Mouse (Mus musculus) yolk sac, embryonic 10.5 days (tissue): ENCODE measurements around the gene Tmem211.
A peak's percentile ranks its signal among the peaks of the same experiment; 100 is the strongest.

Experiments
- DNase-seq: peaks from one replicate; pipeline ENCODE4 v3.0.0-alpha.2; 2017; ENCODE audit warnings: low spot score

Gene Tmem211

DNA sequence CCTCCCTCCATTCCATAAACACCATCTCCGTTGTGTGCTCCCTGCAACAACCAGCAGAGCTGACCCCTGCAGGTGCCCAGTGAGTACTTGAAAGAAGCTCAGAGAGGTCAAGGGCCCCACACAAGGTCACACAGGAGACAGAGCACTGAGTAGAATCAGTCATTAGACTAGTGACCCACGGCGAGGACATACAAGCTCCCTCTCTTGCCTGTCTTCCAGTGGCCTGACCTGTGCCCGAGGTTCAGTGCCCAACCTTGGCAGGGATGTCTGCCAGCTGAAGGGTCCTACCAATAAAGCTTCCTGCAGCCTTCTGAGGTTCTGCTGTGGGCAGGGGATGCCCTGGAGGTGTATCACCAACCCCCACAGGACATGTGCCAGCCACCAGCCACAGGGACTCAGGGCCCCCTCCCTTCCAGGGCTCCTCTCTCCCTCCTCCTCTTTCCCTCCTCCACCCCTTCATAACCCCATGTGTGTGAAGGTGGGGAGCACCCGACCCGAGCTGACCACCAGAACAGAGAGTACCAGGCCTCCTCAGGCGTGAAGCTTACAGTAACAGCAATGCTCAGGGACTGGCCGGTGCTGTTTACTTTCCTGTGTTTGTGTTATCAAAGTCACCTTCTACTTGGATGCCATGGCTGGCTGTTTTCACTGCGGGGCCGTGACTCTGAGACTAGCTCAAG is 14.4 kb upstream of the Tmem211 start:
- DNase-seq = no peak

DNA sequence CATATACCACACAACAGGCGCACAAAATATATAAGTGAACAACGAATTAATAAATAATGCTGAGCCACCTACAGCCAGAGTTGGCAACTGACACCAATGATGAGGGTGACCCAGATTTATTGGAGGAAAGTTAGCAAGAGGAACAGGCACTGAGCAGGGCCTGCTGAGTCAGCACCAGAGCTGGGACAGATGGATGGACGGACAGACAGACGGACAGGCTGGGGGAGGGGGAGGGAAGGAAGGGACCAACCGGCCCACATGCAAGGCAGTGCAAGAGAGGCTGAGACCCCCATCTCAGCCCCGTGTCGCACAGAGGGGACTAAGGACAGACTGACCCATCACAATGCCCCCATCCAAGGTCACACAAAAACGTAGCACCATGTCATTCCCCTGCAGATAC is 12.7 kb upstream of the Tmem211 start:
- no peak for DNase-seq

DNA sequence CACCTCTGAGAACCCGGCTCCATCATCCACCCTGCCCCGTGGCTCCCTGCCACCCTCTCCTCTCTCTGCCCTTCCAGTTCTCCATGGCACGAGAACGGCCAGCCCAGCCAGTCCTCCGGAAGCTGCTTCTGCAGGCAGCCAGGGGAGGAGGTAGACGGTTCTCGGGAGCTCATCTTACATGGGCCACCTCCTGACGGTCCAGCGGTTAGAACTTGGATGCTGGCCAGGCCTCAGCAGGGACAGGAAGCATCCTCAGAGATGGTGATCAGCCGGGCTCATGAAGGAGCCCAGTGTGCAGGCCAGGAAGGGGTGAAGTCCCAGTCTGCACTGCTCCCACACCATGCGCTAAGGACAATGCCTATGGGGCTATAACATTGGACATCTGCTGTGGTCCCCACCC is 12.3 kb upstream of the Tmem211 start:
- DNase-seq = no peak

DNA sequence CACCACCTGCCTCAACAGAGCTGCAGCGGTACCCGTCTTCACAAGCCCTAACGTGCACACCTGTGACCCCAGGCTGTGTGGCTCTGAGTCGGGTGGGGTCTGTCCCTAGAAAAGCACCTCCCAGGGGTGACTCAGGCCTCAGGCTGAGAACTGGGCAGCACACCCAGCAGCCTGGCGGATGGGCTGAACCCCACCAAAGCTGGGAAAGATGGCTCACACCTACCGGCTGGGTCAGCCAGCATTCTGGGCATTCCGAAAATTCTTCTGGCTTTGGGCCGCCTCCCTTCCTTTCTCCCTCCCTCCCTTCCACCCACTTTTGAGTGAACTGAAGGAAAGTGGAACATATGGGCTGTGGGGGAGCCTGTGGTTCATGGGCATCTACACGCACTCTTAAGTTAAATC is 11.1 kb upstream of the Tmem211 start:
- DNase-seq = peak; percentile 11

DNA sequence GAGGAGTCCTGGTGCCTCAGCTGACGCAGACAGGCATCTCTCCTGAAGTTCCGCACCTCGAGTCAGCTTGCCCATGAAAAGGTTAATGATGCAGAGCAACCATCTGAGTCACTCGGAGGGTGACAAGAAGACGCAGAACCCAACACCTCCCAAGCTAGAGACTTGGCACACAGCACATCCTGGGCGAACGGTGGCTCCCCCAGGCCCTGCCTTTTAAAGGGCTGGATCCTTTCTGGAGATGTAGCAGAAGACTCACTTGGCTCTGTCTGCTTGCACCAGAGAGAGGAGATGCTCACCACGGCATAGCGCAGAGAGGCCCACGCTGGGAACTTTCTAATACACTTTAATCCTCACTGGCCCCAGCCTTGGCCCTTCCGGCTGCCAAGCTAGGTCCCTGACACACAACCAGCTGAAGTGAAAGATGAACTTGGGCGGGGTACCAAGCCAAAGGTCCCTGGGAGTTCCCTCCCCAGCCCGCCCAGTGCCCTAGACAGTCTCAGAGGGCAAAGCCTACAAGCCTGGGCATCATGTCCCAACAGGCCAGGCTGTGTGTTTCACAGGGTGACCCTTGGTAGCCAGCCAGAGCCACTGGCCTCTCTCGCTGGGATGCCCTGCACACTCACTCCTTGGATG is 10.3 kb upstream of the Tmem211 start:
- no peak for DNase-seq

DNA sequence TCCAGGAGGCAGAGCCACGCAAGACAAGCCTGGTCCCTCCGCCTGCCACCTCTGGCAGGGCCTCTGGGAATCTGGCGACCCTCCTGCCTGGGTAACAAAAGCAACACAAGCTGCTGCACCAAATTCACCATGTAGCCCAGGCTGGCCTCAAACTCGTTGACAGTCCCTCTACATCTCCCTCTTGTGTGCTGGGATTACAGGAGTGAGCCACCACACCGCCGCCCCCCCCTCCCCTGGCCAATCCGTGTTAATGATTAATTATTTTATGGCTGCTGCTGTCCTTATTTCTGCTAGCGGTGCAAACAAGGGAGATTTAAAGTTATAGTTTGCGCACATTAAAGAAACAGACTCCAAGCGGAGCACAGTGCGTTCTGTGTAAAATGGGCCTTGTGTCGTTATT is 9.6 kb upstream of the Tmem211 start:
- DNase-seq = peak; percentile 81

DNA sequence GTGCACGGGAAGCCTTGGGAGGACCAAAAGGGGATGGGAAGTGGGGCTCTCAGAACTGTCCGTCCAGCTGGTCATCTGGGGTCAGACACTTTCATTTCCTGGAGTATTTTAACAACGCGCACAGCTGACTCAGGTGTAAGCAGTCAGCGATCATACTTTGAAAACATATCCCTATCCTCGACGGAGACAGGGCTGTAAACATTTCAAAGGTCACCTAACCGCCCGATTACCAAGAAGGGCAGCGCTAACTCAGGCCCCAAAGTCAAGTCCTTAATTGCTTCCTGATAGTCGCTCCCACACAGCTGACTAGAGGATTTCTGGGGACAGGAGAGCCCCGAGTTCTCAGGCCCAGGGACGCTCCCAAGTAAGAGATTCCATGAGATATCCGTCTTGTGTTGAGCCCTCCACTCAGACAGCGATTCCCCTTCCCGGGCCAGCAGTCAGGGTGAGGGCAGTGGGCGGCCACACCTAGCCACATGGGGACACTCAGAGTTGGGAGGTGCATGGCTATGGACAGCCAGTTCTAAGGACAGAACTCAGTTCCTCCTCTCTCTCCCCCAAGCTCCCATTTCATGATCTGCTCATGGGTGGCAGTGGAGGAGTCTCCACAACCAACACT is 8.0 kb upstream of the Tmem211 start:
- peak; percentile 68 for DNase-seq

DNA sequence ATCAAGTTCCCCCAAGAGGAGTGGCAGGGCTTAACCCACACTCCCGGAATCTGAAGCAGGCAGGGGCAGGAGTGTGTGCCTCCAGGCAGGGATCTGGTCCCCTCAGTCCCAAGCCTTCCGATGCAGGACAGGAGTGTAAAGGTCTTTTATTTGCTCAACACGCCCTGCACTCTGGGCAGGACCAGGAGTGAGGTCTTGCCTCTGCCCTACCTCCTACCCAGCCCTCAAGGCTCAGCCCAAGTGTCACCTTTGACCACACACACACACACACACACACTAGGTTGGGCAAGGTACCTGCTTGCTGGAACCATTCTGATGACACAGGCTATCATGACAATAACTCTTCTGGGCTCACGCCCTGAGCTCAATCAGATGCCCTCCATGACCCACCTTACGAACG is 7.3 kb upstream of the Tmem211 start:
- peak; percentile 67 for DNase-seq

DNA sequence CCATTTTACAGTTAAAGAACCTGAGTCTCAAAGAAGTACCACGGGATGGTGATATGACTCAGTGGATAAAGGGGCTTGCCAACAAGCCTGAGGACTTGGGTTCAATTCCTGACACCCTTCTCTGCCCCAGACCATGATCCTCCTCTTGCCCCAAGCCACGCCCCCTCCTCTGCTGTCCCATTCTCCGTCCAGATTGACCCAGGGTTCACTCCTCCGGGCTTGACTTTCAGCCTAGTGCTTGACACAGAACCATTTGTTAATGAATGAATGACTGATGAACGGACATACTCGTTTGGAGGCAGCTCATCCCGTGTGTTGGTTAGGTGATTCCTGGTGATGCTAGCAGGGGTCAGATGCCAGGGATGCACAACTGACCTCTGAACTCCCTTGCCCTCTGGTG is 6.8 kb upstream of the Tmem211 start:
- DNase-seq = peak; percentile 61

DNA sequence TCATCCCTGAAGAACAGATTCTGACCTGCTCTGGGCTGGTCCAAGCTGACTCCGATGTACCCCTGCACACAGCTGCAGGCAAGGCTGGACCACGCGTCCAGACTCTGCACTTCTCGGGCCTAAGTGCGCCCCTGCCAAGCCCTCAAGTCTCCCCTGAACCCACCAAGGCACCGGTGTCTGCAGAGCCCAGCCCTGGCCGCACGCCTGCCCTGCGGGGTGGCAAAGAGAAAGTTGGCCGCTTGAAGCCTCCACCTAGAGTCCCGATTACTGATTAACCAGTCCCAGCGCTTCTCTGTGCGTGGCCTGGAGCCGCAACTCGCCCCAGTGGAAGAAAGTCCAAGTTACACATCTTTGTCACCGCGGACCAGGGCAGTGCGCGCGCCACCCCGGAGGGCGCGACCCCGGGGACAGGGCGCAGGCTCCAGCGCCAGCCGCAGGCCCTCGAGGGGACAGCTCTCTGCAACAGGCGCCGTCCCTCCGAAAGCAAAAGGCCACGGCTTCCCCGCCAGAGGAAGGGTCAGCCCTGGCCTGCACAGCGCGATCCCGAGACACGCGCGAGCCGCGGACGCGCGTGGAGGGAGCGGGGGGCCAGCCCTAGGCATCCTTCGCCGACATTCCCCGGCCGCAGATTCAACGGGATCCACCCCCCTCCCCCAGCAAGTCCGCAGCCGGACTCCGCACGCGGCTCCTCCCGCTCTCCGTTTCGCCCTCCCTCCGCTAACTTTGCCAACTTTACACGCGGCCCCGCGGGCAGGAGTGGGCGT is 6.1 kb upstream of the Tmem211 start:
- DNase-seq = peak; percentile 87

DNA sequence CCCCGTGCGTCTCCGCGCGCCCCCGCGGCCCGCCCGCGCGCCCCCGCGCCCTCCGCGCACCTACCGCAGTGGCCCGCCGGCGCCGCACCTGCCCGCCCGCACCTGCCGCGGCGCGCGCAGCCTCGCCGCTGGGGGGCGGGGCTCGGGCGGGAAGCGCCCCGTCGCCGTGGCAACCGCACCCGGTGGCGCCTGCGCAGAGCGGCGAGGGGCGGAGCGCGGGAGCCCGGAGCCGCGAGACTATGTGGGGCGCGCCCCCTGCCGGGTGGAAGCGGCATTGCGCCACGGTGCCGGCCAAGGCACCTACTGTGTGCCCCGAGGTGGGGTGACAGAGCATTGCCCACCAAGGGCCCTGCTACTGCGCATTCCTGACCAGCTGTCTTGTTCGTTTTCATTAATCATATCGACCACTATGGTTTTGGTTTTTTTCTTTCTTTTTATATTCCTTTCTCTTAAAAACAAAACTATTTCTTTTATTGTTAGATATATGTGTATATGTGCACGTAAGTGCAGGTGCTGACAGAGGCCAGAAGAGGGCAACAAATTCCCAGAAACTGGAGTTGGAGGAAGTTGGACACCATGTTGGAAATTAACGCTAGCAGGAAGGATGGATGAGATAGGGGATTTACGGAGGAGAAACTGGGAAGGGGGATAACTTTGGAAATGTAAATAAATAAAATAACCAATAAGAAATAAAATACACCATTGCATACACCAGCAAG is 5.4 kb upstream of the Tmem211 start, which contains the start of gene 2900026A02Rik:
TSS of gene 2900026A02Rik (minus strand) at position 90 of the 719 bp plus-strand sequence.
- DNase-seq = peak; percentile 62

DNA sequence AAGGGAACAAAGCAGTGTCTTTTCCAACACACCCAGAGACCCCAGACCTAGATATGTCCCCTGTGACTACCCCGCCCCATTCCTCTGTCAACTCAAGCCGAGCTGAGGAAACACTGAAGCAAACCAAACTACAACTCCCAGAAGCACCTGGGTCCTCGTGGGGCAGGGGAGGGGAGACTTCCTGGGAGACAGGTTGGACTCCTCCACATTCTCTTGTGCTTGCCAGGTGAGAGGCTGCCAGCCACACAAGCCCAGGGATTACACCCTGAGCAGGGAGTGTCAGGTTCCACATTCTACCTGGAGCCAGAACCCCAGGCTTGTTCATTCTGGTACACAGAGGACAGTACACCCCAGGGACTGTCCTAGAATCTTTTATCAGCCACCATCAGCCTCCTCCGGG is 2.8 kb upstream of the Tmem211 start:
- DNase-seq = no peak

DNA sequence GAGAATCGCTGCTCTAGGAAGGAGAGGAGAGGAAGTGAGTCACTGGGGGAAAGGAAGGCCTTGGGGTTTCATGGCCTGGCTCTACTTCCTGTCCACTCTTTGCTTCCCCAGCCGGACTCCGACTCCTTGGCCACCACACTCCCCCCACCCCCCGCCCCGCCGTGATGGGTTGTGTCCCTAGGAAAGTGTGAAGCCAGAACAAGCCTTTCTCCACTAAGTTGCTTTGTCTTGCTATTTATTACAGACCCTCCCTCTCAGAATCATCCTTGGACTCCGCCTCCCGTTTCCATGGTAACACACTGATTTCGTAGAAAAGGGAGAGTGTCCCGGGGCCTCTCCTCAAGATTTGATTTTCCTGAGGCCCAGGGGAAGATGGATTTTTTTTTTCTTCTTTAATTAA is 1.4 kb upstream of the Tmem211 start:
- DNase-seq = peak; percentile 38

DNA sequence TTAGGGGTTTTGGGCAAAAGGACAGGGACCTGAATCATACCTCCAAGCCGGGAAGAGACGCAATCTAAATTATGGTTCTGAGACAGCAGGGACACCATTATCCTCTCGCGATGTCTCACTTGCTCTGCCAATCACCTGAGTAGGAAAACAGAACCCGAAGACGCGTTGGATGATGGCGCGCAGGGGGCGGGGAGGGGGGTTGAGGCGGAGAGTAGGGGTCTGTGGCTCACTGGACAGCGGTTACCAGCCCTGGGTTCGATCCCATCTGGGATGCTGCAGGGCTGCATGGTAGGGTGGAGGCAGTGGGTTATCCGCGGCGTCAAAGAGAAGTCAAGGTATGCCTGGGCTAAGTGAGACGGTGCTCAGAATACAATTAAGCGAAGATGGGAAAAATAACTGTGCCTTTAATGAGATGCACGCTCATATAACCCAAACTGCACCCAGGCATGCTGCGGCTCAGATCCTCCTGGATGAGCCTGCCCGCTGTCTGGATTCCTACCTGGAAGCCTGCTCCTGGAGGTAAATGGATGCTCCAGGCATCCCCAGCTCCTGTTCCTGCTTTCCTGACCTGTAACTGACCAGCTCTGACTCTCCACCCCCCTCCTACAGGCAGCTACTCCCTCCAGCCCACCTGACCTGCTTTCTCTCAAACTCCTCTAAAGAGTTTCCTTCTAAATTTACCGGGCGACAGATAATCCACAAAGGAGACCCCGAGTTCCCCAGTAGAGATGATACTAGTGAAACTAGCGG is 848 bp upstream of the Tmem211 start:
- no peak for DNase-seq

DNA sequence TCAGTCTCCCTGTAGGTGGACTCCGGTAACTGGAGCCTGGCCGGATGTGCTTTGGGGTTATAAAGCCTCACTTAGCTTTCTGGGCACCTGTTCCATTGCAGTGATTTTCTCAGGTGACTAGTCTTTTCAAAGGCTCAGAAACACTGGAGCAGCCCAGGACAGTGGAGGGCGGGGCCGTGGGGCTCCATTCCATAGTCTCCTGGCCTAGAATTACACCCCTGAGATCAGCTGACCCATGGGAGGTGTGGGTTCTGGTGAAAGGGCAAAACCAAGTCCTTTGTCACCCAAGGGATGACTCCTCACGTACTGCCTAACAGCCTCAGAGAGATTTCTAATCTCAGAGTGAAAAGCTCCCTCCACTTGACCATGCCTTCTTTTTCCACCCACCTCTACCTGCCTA is 3.5 kb downstream of the Tmem211 start:
- no peak for DNase-seq

DNA sequence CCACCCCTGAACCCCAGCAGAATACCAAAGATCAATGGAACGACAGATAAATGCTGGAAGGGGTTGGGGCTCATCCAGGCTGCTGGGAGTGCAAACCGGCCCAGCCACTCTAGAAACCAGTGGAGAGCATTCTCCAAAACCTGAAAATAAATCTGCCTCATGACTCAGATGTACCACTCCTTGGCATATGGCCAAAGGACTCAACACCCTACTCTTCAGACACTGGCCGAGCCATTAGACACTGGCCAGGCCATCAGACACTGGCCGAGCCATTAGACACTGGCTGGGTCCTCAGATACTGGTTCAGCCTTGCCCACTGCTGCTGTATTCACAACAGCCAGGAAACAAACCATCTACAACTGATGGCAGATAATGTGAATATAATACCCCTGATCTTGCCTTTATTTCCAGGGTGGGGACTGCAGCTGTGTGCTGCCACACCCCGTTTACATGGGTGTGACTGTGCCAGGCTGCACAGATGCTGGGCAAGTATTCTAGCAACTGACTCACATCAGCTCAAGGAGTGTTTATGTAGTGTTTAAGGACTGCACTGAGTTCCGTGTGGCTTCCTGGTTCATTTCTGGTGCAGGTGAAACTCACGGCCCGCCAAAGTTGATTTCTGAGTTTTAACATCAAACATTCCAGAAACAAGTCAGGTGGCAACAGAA is 22.7 kb downstream of the Tmem211 start:
- DNase-seq = no peak

DNA sequence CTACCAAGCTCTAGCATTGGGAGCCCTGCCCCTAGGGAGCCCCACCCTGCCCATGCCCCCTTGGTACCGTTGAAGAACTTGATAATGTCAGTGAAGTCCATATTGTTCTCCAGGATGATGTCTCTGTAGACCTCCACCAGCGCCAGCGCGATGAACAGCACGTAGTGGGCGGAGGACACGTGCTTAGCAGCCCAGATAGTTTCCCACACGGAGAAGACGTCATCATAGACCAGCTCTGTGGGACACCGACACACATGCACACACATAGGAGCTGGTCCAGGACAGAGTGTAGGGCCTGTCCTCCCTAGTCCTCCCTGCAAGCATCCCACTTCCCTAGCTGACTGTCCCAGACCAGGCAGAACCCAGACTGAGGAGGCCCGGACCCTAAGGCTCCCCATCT is 24.1 kb downstream of the Tmem211 start:
- DNase-seq = no peak

DNA sequence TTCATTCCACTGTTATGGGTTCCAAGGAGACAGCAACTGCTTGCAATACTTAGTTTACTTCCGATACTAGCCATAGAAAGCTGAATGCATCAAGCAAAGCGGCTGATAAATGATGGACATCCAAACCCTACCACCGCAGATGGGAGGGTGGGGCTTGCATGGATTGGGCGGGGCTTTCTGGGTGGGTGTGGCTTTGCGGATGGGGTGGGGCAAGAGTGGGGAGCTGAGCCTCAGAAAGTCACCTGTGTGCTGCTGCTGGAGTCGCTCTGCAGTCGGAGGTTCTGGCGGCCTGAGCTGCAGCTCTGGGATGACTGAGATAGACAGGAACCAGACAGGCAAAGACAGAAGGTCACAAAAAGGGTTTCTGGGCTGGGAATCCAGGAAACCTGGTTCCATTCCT is 38.9 kb downstream of the Tmem211 start:
- DNase-seq = no peak

DNA sequence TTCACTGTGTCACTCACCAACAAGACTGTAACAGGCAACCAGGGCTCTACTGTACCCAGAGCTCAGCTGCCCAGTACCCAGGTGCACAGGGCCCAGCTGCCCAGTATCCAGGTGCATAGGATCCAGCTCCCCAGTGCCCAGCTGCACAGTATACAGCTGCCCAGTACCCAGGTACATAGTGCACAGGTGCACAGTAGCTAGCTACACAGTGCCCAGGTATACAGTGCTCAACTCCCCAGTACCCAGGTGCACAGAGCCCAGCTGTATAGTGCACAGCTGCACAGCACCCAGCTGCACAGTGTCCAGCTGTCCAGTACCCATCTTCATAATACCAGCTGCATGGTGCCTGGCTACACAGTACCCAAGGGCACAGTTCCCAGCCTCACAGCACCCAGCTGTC is 41.5 kb downstream of the Tmem211 start:
- DNase-seq = no peak

DNA sequence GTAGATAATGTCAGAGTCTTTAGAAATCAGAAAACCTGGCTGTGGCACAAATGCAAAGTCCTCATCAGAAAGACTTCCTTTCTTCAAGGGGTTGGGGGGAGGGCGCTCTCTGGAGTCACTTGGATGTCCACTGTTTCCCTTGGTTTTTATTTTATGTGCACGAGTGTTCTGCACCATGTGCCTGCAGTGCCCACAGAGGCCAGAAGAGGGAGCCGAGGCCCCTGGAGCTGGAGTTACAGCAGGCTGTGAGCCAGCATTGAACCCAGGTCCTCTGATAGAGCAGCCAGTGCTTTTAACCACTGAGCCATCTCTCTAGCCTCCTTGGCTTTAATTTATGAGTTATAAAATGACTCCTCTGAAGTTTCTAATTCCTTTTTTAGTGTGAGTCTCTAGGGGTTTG is 43.3 kb downstream of the Tmem211 start:
- no peak for DNase-seq
